Mouse (Mus musculus) cortical plate, adult 2 months (tissue): ENCODE data around the gene Scarf2. TPM values are rescaled to one million over a fixed set of nuclear protein-coding genes. Genes with fewer than 3 reads are reported as not detected.

Experiments used
- H3K27ac ChIP-seq: fragments of 200-500 bp; 2 replicates; pipeline ENCODE4 v1.5.1; 2012; ENCODE audit warnings: low read length, control low read depth, inconsistent platforms; ENCODE audit not compliant: insufficient read depth
- H3K4me1 ChIP-seq: fragments of 200-500 bp; 2 replicates; pipeline ENCODE4 v1.6.1; 2011; ENCODE audit warnings: low read length; ENCODE audit not compliant: control insufficient read depth, insufficient read depth
- H3K4me3 ChIP-seq: fragments of 200-500 bp; 2 replicates; pipeline ENCODE4 v1.5.1; 2011; ENCODE audit warnings: mild to moderate bottlenecking, low read length, control low read depth; ENCODE audit not compliant: insufficient read depth
- CTCF ChIP-seq: fragments of 200-500 bp; IDR thresholded peaks from 2 replicates; pipeline ENCODE4 v1.5.1; 2011; ENCODE audit warnings: mild to moderate bottlenecking, control low read depth, low read length; ENCODE audit not compliant: insufficient read depth; ENCODE audit errors: extremely low read depth
- POLR2A ChIP-seq: fragments of 200-500 bp; IDR thresholded peaks from 2 replicates; pipeline ENCODE4 v1.6.1; 2011; ENCODE audit warnings: mild to moderate bottlenecking, low read length, control low read depth; ENCODE audit not compliant: insufficient read depth; ENCODE audit errors: extremely low read depth
- polyA plus RNA-seq: library from polyadenylated mRNA; depleted of rRNA; stranded (reverse); fragments of >200 nt; gene quantifications from 2 replicates; pipeline ENCODE4 v1.2.3, GENCODE M21; 2012

Gene Scarf2
- polyA plus RNA-seq, 1 experiment: 3.7 TPM

DNA sequence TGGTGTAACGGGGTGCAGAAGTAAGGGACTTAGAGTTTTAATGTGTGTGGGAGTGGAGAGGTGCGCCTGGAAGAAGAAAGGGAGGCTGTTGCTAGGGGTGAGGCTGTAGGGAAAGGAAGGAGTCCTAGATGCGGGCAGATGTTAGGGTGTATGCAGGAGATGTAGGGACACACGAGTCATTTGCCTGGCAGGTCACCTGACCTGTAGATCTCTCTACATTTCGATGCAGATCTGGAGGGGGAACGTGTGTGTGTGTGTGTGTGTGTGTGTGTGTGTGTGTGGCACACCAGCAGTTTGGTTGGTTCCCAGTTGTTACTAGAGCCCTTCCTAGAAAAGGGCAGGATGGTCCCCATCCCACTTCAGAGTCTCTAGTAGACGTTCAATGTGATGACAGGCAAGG, 7.9 kb downstream of the Scarf2 start:
- Histone ChIP-seq H3K4me3 (no peak overlapping the region), H3K4me1 (0 out of 2 replicates have a peak, but pooled peaks cover 1% of the 10 kb centered on the region), H3K27ac (no peak overlapping the region)
- TF ChIP-seq CTCF (no peak), POLR2A (no peak)

DNA sequence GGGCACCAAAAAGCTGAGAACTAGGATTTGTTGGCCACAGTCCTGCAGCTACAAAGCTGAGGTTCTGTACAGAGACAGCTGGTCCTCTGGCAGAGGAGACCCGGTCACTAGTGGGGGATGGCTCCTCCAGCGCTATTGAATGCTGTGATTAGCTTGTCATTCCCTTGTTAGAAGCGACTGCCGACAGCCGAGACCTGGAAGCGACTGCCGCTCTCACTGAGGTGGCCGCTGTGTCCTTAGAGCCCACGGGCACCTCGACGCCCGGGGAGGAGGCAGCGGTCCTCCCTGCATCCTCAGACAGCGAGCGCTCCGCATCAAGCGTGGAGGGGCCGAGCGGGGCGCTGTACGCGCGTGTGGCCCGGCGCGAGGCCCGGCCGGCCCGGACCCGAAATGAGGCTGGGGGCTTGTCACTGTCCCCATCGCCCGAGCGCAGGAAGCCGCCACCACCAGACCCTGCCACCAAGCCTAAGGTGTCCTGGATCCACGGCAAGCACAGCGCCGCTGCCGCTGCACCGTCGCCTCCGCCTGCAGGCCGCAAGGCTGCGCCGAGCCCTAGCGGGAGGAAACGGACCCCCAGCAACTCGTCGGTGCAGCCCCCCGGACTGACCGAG, 9.6 kb downstream of the Scarf2 start:
- no peak for TF ChIP-seq POLR2A
- TF ChIP-seq CTCF: no peak
- 0 out of 2 replicates have a peak, but pooled peaks cover 1% of the 10 kb centered on the region for H3K4me1 ChIP-seq
- peak overlapping the region; percentile 33 for H3K4me3 ChIP-seq
- peak overlapping the region; percentile 21; the same call in 1 of the 2 replicates for H3K27ac ChIP-seq

DNA sequence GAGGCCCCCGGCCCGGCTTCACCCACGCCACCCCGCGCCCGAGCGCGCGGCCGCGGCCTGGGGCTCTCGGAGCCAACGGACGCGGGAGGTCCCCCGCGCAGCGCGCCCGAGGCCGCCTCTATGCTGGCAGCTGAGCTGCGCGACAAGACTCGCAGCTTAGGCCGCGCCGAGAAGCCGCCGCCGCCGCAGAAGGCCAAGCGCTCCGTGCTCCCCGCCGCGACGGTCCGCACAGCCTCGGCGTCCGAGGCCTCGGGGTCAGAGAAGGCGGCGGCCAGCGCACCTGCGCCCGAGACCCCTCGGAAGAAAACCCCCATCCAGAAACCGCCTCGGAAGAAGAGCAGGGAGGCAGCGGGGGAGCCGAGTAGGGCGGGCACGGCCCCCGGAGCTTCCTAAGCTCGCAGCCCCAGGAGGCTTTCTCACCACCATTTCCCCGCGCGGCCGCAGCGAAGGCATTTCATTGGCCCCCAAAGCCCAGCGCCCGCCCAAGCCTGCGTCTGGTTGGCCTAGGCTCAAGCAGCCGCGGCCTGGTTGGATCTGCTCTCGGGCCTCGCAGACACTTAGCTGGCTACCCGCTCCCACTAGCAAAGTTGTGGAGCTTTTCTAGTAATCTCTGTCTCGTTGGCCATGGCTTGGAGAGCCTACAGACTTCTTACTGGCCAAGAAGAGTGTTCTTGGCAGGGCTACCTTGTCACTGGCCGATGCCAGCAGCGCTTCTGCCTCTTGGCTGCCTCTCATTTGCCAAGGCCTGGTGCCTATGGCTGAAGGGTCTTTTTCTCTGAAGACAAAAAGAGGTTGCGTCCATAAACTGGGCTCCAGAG, 10.3 kb downstream of the Scarf2 start:
- TF ChIP-seq CTCF: no peak
- TF ChIP-seq POLR2A: peak; percentile 32; the same call in 1 of the 2 replicates
- Histone ChIP-seq H3K4me3 (peak overlapping the region; percentile 33), H3K27ac (peak overlapping the region; percentile 21; the same call in 1 of the 2 replicates), H3K4me1 (0 out of 2 replicates have a peak, but pooled peaks cover under 1% of the 10 kb centered on the region)

- H3K4me1 ChIP-seq: no peaks in the 10 kb centered on the region
- TF ChIP-seq CTCF: no peak
- no peak for TF ChIP-seq POLR2A
- H3K27ac ChIP-seq: no peak overlapping the region
- no peak overlapping the region for H3K4me3 ChIP-seq
Observed at GRCm38 (mm10) chr16:17809125-17809524, 12.0 kb downstream of the Scarf2 start.

- TF ChIP-seq POLR2A (no peak), CTCF (no peak)
- Histone ChIP-seq H3K4me3 (no peak overlapping the region), H3K27ac (no peak overlapping the region), H3K4me1 (no peaks in the 10 kb centered on the region)
Observed at GRCm38 (mm10) chr16:17809711-17810110, 12.6 kb downstream of the Scarf2 start.

DNA sequence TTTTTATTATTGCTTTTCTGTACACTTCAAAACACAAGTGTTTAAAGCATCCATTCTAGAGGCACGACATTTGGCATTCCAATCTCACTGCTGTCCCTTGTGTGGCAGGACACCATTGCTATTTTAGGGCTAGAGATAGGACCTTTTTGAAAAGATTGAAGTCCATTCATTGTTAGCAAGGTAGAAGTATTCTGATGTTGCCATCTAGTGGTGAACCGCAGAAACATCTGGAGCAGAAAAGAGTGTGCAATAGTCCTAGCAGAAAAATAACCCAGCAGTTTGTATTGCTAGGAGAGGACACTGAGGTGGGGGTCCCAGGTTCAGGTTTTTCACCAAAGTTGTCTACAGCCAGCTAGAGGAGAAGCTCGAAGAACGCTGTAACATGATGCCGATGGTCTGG, 15.0 kb downstream of the Scarf2 start:
- Histone ChIP-seq H3K4me1 (0 out of 2 replicates have a peak, but pooled peaks cover 1% of the 10 kb centered on the region), H3K4me3 (no peak overlapping the region), H3K27ac (no peak overlapping the region)
- TF ChIP-seq POLR2A (no peak), CTCF (peak; percentile 45; the same call in 1 of the 2 replicates)

DNA sequence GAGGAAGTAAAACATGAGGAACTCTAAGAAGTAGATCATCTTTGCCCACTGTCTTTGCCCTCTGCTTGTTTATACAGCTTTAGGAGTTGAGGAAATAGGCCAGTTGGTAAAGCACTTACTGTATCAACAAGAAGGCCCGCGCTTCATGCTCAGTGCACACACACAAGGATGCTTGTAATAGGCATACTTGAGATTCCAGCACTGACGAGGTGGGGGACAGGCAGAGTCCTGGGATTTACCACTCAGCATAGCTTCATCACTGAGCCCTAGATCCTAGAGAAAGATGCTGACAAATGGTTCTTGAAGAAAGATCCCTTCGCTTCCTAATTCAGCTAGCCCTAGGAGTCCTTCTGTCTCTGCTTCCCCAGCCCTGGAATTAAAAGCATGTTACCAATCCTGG, 16.1 kb downstream of the Scarf2 start:
- TF ChIP-seq CTCF (no peak), POLR2A (no peak)
- Histone ChIP-seq H3K27ac (no peak overlapping the region), H3K4me3 (no peak overlapping the region), H3K4me1 (0 out of 2 replicates have a peak, but pooled peaks cover 1% of the 10 kb centered on the region)

- 0 out of 2 replicates have a peak, but pooled peaks cover 1% of the 10 kb centered on the region for H3K4me1 ChIP-seq
- H3K4me3 ChIP-seq: peak overlapping the region; percentile 34
- no peak overlapping the region for H3K27ac ChIP-seq
- TF ChIP-seq CTCF: peak; percentile 62
- peak; percentile 54 for TF ChIP-seq POLR2A
Observed at GRCm38 (mm10) chr16:17815411-17816402, 18.6 kb downstream of the Scarf2 start.

DNA sequence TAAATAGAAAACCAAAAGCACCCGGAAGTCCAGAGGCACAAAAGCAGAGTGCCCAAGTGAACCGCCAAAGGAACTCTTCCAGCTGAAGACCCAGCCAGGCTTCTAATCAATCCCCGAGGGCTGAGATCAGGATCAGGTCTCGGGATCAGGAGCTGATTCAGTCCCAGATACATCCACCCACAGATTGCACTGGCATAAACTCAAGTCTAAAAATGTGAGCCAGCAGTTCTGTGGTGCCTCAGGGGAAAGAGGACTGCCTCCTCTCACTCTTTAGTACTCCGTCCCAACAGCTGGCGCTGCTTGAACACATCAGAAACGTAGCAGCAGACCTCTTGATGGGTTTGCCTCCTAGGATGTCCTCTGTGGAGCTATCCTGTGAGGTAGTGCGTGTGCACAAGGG, 19.4 kb downstream of the Scarf2 start:
- Histone ChIP-seq H3K27ac (no peak overlapping the region), H3K4me3 (no peak overlapping the region), H3K4me1 (0 out of 2 replicates have a peak, but pooled peaks cover 1% of the 10 kb centered on the region)
- TF ChIP-seq CTCF (no peak), POLR2A (no peak)
